Mouse (Mus musculus) spleen, postnatal 36 days (tissue): ENCODE measurements around the gene BC005624.

Experiments used
- DNase-seq, 2 experiments: peaks; one replicate each; pipeline ENCODE4 v3.0.0; 2022; ENCODE audit warnings: low spot score in 2 of 2, mixed read lengths in 1 of 2

BC005624 gene

GRCm38 (mm10) chr2:30981790-30982513, at the start of gene BC005624, which contains the start of gene Usp20:
BC005624 (minus strand) TSS chr2:30982201.
Usp20 (plus strand) TSS chr2:30982279.
- peak; percentile 100 for DNase-seq

- no peak for DNase-seq
Measured at GRCm38 (mm10) chr2:31026642-31027041, 44.6 kb upstream of the BC005624 start.

GRCm38 (mm10) chr2:31025458-31025857, 43.5 kb upstream of the BC005624 start:
- DNase-seq: peak in 1 of 2 experiments; percentile 12

- DNase-seq: peak; percentile 51 to 55
Measured at GRCm38 (mm10) chr2:31024618-31025370, 42.8 kb upstream of the BC005624 start.

GRCm38 (mm10) chr2:31023940-31024339, 41.9 kb upstream of the BC005624 start:
- no peak for DNase-seq

- DNase-seq: no peak
Measured at GRCm38 (mm10) chr2:31020202-31020601, 38.2 kb upstream of the BC005624 start.

DNA sequence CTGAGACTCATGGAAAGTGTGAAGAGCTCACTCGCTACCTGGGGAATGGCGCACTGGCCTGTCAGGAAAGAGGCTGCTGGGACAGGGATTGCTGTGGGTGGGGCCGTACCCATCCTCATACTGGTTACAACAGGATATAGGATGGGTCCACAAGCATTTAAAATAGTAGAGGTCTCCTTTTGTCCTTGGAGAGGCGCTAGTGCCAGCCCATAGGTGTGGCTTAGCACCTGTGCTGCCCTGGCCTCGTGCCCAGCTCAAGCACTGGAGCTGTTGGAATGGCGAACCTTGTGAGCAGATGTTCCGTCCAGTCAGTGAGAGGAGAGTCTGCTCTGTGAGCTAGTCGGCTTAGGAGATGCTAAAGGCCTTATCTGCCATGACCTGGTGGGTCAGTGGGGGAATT, 37.0 kb upstream of the BC005624 start:
- no peak for DNase-seq

- DNase-seq: no peak
Measured at GRCm38 (mm10) chr2:31018519-31018918, 36.5 kb upstream of the BC005624 start.

- DNase-seq: no peak
Measured at GRCm38 (mm10) chr2:31017625-31018317, 35.8 kb upstream of the BC005624 start.

GRCm38 (mm10) chr2:31013371-31014120, 31.5 kb upstream of the BC005624 start:
- DNase-seq: no peak

DNA sequence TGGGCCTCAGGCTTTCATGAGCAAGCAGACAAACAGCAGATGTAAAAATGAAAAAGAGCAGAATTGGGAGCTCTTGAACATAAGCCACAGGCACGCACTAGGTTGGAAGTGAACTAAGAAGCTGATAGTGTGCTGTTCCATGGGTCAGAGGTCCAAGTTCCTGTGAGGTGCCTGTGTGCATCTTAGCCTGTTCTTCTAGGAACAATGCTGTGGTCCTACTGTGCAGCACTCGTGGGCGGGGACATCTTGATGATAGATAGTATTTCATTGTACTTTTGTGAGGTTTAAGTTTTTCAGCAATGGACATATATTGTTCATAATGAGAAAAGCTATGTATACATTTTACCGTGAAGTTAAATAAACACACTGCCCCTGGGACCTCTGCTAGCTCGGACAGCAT, 25.2 kb upstream of the BC005624 start:
- DNase-seq: no peak

DNA sequence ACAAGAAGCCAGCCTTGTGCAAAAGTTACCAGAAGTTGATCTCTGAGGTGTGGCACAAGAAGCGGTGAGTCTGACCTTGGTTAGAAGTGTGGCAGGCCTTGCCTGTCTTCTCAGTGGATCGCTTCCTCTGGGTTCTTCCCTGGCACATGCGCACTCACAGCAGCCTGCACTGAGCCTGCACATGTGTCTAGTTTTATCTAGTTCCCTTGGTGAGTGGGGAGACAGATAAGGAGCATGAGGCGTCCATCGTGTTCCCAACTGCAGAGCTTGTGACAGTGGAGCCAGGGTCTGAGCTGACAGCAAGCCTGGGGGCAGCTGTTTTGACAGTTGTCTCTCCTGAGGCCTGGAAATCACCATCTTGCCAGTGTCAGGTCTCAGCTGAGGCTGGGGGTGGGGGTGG, 24.4 kb upstream of the BC005624 start:
- DNase-seq: peak; percentile 58 to 65

GRCm38 (mm10) chr2:31005453-31005852, 23.5 kb upstream of the BC005624 start:
- no peak for DNase-seq

- no peak for DNase-seq
Measured at GRCm38 (mm10) chr2:31002857-31003256, 20.9 kb upstream of the BC005624 start.

DNA sequence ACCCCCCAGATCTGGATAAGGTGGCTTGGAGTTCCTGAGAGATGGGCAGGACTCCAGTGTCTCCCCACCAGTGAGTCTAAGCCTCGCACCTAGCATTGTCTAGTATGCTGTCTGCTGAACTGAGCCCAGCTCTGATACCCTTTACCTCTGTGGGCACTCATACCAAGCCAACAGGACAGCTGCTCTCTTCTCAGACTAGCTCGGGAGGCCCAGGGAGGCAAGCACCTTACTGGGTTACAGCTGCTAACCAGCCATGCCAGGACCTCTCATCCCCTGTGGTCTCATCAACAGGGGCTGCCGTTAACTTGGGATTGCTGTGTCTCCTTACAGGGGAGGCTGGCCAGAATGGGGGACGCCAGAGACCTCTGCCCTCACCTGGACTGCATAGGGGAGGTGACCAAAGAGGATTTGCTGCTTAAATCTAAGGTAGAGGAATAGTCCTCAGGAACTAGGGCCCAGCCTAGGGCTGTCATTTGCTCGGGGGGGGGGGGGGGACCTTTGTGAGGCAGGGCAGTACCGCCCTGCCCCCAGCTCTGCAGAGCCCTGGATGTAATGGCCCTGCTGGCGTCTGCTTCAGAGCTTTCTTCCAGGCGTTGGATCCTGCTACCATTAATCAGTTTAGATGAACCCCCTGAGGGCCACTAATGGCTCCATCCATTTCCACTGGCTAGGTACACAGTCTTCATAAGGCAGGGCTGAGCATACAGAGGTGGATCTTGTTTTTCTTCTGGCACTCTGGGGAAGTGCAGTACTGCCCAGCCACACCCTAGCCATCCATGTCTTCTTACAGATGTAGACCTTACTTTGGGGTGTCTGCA, 16.7 kb upstream of the BC005624 start:
- DNase-seq: no peak

GRCm38 (mm10) chr2:30995432-30995996, 13.5 kb upstream of the BC005624 start:
- DNase-seq: no peak

DNA sequence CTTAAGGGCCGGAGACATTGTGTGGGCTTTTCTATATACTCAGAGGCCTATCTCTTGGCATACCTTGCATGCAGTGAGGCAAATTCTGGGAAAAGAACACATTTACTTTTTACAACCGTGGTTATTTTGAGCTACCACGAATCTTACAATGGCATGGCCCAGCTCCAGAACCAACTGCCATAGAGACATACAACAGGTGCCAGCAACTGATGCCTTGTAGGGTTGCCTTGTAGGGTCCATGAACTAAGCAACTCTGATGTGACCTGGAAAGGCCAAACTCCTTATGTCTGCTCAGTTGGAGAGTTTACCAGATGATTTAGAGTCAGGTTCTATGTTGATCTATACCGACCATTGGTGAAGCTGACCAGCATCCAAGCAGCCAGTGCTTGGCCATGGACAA, 12.9 kb upstream of the BC005624 start:
- no peak for DNase-seq

DNA sequence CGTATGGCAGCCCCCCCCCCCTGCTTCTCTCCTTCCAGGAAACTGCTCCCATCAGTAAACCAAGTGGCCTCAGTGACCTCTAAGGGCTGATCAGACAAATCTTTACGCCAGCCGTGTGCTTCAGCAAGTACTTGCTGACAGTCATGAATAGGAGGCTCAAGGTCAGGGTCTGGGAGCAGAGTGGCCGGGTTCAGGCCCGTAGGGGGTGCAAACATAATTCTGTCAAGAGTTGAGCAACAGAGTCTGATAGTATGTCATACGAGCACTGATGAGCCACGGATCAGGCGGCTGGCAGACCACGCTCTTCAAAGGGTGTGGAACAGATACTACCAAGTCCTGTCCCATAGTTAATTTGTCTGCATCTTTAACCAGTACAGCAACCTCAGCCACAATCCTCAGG, 8.2 kb upstream of the BC005624 start:
- no peak for DNase-seq

DNA sequence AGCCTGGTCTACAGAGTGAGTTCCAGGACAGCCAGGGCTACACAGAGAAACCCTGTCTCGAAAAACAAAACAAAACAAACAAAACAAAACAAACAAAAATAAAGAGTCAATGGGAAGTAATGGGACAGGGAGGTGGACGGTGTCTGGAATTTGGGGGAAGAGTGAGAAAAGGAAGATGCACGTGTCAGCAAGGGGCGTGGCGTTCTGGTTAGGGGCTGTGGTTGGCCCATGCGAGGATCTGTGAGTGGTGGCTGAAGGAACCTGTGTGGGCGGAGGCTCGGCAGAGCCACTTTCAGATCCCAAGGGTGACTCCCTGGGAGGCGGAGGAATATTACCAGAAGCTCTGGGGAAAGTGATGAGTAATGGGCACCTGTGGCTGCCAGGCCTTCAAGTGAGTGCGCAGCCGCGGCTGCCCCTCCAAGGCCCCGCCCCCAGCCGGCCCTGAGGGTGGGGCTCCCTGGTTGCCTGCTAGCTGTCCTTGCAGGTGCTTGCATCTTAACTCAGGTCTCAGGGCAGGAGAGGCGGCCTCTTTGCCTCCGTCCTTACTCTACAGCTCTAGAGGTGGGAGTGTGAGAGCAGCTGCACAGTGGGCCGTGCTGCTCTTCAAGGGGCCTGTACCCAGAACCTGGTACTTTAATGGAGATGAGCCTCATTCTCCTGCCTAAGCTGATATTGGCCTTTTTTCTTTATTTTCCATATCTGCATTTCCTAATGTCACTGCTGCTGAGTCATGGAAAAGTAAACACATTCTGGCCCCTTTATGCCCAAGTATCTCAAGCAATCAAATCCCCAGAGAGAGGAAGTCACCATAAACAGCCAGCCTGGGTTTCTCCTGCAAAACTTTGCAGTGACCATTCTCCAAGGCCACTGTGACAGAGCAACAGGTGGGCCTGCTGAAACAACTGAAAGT, 3.4 kb upstream of the BC005624 start:
- DNase-seq: peak; percentile 31 to 35
